Mouse (Mus musculus) ES-Bruce4 (cell line): Measurements from ENCODE around the gene H2-Ke6.

Experiments used
- CTCF ChIP-seq: IDR thresholded peaks from one replicate; pipeline ENCODE4 v1.8.1; 2011; ENCODE audit warnings: low read depth, low read length
- EP300 ChIP-seq: IDR thresholded peaks from 2 replicates; pipeline ENCODE4 v1.6.1; 2011; ENCODE audit warnings: low read depth, low read length; ENCODE audit not compliant: insufficient read depth
- POLR2A ChIP-seq: IDR thresholded peaks from one replicate; pipeline ENCODE4 v1.8.1; 2011; ENCODE audit warnings: low read length; ENCODE audit not compliant: insufficient read depth

GRCm38 (mm10) chr17:34026221-34026620 is 1.6 kb downstream of the H2-Ke6 start:
- no peak for TF ChIP-seq CTCF
- no peak for TF ChIP-seq POLR2A
- TF ChIP-seq EP300: no peak
